Mouse (Mus musculus) heart, postnatal 10 days (tissue): ENCODE data around the gene Gm20449. TPM values are rescaled to one million over a fixed set of nuclear protein-coding genes. Genes with fewer than 3 reads are reported as not detected.
"Not testable (repeated sequence)": the region's sequence is repeated elsewhere in the genome, so short reads cannot be mapped to it uniquely, and the experiment has no call there.

Experiments used
- DNase-seq, 2 experiments: peaks; one replicate each; pipeline ENCODE4 v3.0.0; 2021
- intact Hi-C: fragments of 180-260 bp; cut with DNase I; formaldehyde crosslinking; loops from one replicate; pipeline ENCODE4 v1.15.1; 2025
- total RNA-seq, 2 experiments: library from RNA; stranded (reverse); gene quantifications; 2 replicates each; pipeline ENCODE4 v1.2.3; 2021

Gene Gm20449
- under 1 TPM; 0.07 to 0.17 TPM for total RNA-seq

- peak; percentile 100 for DNase-seq
- intact Hi-C loops = loop anchor here (1.0 to 5.0 kb wide), 4 partner anchors 7 to 134 kb away; partner anchors contain the start of genes AI987944 and Zfp788
These were observed at the start of gene Gm20449, which contains the start of gene AW146154 for GRCm38 (mm10) chr7:41499389-41500049. TSS of gene Gm20449 (minus strand) at chr7:41499417. TSS of gene AW146154 (minus strand) at chr7:41499890.

GRCm38 (mm10) chr7:41512672-41513071 lies 13.5 kb upstream of the Gm20449 start:
- intact Hi-C loops = no loop called here
- DNase-seq = no peak

- intact Hi-C loops = no loop called here
- no peak for DNase-seq
These were observed 13.0 kb upstream of the Gm20449 start for GRCm38 (mm10) chr7:41512207-41512606.

- intact Hi-C loops = no loop called here
- peak; percentile 16 for DNase-seq
These were observed 3.2 kb upstream of the Gm20449 start for GRCm38 (mm10) chr7:41502402-41502801.

GRCm38 (mm10) chr7:41500151-41500934 lies 1.1 kb upstream of the Gm20449 start:
- peak; percentile 72 to 76 for DNase-seq
- intact Hi-C loops = loop anchor here (1.0 kb wide), 2 partner anchors 8 to 97 kb away; no protein-coding TSS in a partner anchor

- intact Hi-C loops = loop anchor here (1.0 to 5.0 kb wide), 2 partner anchors 107 to 134 kb away; partner anchors contain the start of genes AI987944 and Zfp788
These were observed 214 bp downstream of the Gm20449 start for GRCm38 (mm10) chr7:41499018-41499388.

GRCm38 (mm10) chr7:41498464-41498863 lies 753 bp downstream of the Gm20449 start:
- intact Hi-C loops = loop anchor here (5.0 kb wide), 1 partner anchor 106 kb away; the partner anchor contains the start of gene AI987944
- not testable (repeated sequence) for DNase-seq

More at GRCm38 (mm10) chr7:41499018-41499388, 214 bp downstream of the Gm20449 start:
- DNase-seq = not testable (repeated sequence)

- no peak for DNase-seq
- intact Hi-C loops = loop anchor here (5.0 kb wide), 1 partner anchor 106 kb away; the partner anchor contains the start of gene AI987944
These were observed 1.3 kb downstream of the Gm20449 start for GRCm38 (mm10) chr7:41497871-41498270.

GRCm38 (mm10) chr7:41451864-41452263 lies 47.4 kb downstream of the Gm20449 start:
- no peak for DNase-seq
- intact Hi-C loops = no loop called here

GRCm38 (mm10) chr7:41448596-41448995 lies 50.6 kb downstream of the Gm20449 start, which contains the start of gene Vmn2r57:
TSS of gene Vmn2r57 (minus strand) at chr7:41448696.
- intact Hi-C loops, DNase-seq: not testable (repeated sequence)

- no peak for DNase-seq
- intact Hi-C loops = loop anchor here (5.0 kb wide), 1 partner anchor 103 kb away; the partner anchor contains the start of genes AW146154 and Gm20449
These were observed 105.1 kb downstream of the Gm20449 start for GRCm38 (mm10) chr7:41394130-41394529.

GRCm38 (mm10) chr7:41393048-41393971 lies 105.9 kb downstream of the Gm20449 start, which contains the start of gene AI987944:
TSS of gene AI987944 (minus strand) at chr7:41393379.
- intact Hi-C loops = loop anchor here (5.0 kb wide), 1 partner anchor 104 kb away; the partner anchor contains the start of genes AW146154 and Gm20449
- peak; percentile 89 to 91 for DNase-seq

Other genes starting within 250 kb of the Gm20449 start
- gene AI987944, start 106.0 kb downstream of the Gm20449 start, total RNA-seq = 10 to 100 TPM; 10.2 to 12.4 TPM
- under 1 TPM; 0.10 to 0.20 TPM for gene Vmn2r57, start 50.7 kb downstream of the Gm20449 start, total RNA-seq
- 1 to 10 TPM; 6.7 to 7.5 TPM for gene AW146154, start 473 bp upstream of the Gm20449 start, total RNA-seq
- not detected for gene Gm6871, start 74.2 kb upstream of the Gm20449 start, total RNA-seq
- 10 to 100 TPM; 10.0 to 10.6 TPM for gene 2610021A01Rik, start 99.8 kb upstream of the Gm20449 start, total RNA-seq
- gene Zfp788, start 133.8 kb upstream of the Gm20449 start, total RNA-seq = 10 to 100 TPM in 1 of 2 experiments, 1 to 10 TPM in 1; 9.6 to 10.5 TPM